Mouse (Mus musculus): ENCODE results near the gene Ppil4.
A peak's percentile ranks its signal among the peaks of the same experiment; 100 is the strongest.

The Ppil4 gene

GRCm38 (mm10) chr10:7861259-7861936 lies 68.7 kb downstream of the Ppil4 start:
- no peak for DNase-seq (ENCODE audit: low spot score in 2 of 2)

GRCm38 (mm10) chr10:7861937-7862657 lies 69.4 kb downstream of the Ppil4 start:
- peak in 1 of 2 experiments; percentile 52 for DNase-seq (ENCODE audit: low spot score in 2 of 2)

- no peak for DNase-seq (ENCODE audit: low spot score in 2 of 2)
Measured at GRCm38 (mm10) chr10:7863411-7863810, 70.7 kb downstream of the Ppil4 start.

GRCm38 (mm10) chr10:7864184-7864583 lies 71.5 kb downstream of the Ppil4 start:
- DNase-seq (ENCODE audit: low spot score in 2 of 2): peak; percentile 9 to 44

- peak in 1 of 2 experiments; percentile 48 for DNase-seq (ENCODE audit: low spot score in 2 of 2)
Measured at GRCm38 (mm10) chr10:7864806-7865205, 72.1 kb downstream of the Ppil4 start.

GRCm38 (mm10) chr10:7866762-7867665 lies 74.3 kb downstream of the Ppil4 start:
- DNase-seq (ENCODE audit: low spot score in 2 of 2): peak; percentile 22 to 72

GRCm38 (mm10) chr10:7867666-7868030 lies 75.0 kb downstream of the Ppil4 start:
- DNase-seq (ENCODE audit: low spot score in 2 of 2): peak in 1 of 2 experiments; percentile 62

- no peak for DNase-seq (ENCODE audit: low spot score in 2 of 2)
Measured at GRCm38 (mm10) chr10:7869746-7870145, 77.1 kb downstream of the Ppil4 start.

GRCm38 (mm10) chr10:7870571-7871315 lies 78.1 kb downstream of the Ppil4 start:
- DNase-seq (ENCODE audit: low spot score in 2 of 2): no peak

- DNase-seq (ENCODE audit: low spot score in 2 of 2): no peak
Measured at GRCm38 (mm10) chr10:7871381-7872020, 78.8 kb downstream of the Ppil4 start.
